Mouse (Mus musculus) lung, postnatal 25 days (tissue): ENCODE measurements around the gene Gm16253.

Experiments used
- DNase-seq: peaks from one replicate; pipeline ENCODE4 v3.0.0; 2022; ENCODE audit warnings: low spot score

Gm16253 gene

DNA sequence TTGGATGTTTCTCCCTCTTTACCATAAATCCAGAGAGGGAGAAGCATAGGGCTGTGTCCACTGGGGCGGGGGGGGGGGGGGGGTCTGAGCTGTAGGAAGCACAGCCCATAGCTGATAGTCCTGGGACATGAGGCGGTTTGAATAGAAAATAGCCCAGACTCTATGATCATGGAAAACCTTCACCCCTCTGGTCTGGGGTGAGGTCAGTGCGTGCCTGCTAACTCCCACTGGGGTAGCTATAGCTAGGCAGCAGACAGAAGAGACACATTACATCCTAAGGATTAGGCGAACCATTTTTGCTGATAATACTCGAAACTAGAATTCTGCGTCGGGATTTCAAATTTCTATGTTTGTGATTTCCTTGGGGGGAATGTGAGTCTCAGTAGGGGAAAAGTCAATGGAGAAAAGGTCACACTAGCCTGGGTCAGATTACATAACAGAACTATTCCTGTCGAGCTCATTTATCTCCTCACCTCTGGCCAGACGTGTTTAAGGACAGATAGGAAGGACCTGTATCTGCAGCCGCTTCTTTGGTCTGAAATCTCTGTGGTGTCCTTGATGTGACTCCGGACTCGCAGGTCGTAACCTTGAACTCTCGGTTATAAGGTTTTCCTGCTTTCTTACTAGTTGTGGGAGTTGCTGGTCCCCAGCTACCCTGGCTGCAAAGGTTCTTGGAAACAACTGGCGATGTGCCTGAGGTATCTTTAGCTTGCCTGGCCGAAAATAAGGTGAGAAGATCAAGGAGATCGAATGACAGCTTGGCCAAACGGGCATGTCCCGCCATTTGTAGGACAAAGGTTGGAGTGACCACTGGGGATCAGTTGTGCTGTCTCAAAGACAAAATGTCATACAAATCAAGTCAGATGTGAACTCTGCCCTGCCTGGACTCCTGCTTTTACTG, 2.9 kb upstream of the Gm16253 start:
- no peak for DNase-seq

DNA sequence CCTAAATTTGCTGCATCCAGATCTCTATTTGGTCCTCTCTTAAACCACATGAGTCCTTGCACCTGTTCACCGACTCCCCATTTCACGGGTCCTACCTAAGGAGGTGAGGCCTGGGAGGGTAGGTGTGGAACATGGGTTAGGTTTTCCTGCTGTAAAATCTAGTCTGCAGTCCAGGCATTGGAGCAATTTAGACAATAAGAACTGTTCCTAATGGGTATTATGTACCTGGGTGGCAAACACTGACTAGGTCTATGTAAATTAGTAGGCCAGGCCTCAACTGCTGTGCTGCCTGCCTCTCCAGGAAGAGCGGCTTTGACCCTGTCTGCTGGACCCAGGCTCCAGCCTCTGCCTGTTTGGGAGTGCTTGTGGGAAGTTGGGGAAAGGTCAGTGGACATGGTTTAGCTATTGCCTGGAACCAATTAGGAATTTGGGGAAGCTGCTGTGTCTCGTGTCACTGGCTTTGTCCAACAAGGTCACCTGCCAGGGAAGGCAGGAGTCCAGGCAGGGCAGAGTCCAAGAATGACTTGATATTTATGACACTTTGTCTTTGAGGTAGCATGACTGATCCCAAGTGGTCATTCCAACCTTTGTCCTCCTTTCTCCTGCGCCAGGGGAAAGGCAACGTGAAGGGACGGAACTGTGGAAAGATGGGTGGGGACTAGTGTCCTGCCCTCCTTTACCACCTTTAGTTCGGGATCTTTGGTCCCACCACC, 1.4 kb upstream of the Gm16253 start:
- no peak for DNase-seq

DNA sequence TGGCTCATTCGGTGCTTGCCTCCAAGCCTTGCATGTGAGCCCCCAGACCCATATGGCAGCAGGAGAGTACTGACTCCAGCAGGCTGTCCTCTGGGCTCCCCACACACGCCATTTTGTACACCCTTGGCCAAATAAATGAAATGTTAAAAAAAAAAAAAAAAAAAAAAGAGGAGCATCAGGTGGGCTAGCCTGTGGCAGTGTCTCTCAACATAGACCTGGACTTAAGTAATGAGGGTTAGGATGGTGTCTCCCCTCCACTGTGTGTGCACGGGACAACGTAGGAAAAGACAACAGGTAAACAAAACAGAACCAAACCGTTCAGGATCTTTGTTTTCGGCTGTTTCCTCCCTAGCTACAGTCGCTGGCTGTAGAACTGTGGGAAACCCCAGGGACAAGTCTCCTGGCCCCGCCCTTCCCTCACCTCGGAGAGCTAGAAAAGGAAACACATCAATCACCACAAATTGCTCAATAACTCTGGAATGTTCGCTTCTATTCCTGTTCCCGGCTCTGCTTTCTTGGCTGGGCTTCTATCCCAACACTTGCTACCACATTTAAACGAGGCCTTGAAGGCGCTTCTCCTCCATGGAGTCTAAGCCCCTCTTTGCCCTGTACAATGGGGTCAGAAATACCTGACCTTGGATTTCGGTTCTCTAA, 652 bp upstream of the Gm16253 start:
- peak; percentile 94 for DNase-seq

DNA sequence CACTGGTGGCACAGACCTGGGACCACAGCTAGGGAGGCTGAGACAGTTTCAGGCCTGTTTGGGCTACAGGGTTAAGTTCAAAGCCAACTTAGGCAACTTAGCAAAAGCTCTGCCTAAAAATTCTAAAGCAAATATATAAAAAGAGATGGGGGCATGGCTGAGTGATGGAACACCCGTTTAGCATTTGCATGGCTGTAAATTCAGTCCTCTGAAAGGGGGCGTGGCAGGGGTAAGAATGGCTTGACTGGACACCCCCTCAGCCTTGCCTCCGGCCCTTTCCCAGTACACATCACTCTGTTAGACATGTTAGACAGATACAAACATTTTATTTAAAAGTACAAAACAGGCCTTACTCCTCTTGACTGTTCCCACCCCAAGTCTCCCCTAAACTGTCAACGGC, 782 bp downstream of the Gm16253 start:
- no peak for DNase-seq

DNA sequence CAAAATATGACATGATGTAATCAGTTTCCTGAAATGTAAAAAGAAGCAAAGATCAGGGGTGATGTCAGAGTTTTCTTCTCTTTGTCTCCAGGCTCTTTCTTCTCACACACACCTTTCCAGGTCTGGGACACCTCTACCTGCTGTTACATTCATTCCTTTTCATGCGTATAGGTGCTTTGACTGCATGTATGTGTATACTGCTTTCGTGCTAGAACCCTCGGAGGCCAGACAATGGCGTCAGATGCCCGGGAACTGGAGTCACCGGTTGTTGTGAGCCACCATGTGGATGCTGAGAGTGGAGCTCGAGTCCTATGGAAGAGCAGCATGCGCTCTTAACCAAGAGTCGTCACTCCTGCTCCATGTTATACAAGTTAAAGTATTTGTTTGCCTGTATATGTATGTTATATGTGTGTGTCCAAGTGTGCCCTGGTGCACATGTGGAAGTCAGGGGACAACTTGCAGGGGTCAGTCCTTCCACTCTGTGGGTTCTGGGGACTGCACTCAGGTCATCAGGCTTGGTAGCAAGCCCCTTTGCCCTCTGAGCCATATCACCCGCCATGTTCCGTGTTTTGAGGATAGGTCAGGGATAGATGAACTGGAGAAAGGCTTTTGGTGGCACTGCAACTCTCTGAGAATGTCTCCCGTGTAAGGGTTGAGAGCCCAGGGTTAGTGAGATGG, 1.9 kb downstream of the Gm16253 start:
- DNase-seq: no peak

DNA sequence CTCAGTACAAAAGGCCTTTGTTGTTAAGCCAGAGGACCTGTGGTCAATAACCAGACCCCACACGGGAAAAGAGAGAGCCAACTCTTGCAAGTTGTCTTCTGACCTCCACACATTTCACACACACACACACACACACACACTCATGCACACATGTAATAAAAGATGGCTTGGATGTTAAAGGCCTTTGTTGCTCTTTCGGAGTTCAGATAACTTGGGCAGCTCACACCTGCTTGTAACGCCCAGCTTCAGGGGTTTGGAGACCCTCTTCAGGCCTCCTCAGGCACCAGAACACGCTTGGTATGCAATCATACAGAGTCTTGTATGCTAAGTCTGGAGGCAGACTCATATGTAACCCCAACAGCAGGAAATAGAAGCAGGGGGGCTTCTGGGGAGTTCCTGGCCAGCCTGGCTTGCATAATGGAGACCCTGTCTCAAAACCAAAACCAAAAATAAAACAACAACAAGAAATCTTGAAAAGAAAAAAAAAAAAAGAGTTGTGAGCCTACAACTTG, 2.5 kb downstream of the Gm16253 start:
- no peak for DNase-seq

DNA sequence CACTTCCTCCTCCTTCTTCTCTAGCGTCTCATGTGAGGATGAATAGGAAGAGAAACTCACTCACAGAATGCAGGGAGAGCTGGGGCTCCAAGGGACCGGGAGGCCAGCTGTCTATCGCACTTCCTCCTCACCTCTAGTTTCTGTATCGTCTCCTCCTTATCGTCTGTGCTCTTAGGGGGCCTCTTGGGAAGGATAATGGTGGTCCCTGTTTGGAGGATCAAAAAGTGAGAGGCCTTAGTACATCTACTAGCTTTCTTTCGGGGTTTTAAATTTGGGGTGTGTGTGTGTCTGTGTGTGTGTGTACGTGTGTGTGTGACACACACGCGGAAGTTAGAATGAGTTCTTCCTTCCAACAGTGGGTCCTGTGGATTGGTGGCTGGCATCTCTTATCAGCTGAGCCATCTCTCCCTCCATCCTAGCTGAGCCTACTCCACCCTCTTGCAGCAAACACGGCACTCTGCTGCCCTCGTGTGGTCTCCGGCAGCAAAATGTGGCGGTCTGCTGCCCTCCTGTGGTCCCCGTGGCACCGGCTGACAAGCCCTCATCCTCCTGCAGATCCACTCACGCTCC, 3.2 kb downstream of the Gm16253 start:
- peak; percentile 93 for DNase-seq

DNA sequence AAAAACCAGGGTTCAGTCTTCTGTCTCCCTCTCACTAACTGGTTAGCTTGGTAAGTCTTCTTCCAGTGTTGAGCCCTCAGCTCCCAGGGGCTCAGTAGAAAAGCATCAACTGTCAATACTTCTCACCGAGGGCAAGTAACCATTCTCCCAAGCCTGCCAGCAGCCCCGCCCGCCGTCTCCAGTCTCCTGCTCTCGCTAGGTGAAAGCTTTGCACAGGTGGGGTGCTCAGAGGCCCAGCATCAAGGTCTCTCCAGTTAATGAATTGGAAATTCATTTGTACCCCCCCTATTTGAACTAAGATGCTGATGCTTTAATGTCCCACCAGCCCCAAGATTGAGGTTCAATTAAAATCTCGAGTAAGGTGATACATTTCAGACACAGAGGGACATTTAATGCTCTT, 4.4 kb downstream of the Gm16253 start:
- DNase-seq: no peak

DNA sequence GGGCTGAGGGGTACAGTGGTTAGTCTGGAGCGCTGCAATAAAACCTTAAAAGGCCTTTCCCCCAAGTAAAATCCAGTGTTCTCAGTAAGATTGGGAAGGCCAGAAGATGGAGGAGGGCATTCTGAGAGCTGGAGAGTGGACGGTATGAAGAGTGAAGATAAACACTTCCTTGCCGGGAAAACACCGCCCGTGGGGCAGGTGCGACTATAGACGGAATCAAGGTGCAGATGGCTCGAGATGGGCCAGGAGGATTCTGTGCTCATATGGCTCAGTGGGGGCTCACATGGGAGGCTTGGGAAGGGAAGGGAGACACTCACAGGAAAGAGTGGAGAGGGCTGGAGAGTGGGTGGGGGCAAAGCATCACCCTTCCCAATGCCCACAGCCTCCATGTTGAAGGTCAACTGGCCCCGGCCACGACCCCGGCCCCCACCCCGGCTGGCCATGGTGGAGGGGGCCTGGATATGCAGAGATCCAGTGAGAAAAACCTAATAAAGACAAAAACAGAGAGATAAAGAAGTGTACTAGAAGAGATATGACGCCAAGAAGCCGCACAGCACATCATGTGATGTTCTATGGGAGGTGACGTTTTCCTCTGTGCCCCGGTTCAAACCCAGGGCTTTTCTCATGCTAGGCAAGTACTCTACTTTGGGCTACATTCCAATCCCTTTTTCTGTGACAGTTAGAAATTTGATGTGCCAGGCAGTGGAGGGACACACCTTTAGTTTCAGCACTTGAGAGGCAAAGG, 5.2 kb downstream of the Gm16253 start:
- no peak for DNase-seq

DNA sequence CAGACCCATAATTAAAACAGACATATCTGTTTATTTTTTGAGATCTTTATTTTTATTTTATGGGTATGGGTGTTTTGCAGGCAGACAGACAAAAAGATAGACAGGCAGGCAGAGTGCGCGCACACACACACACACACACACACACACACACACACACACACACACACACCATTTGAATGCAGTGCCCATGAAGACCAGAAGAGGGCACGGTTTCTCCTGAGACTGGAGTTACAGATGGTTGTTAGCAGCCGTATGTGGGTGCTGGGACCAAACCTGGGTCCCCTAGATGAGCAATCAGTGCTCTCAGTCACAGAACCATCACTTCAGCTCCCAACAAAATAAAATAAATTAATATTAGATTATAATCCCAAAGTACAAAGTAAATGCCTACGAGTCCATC, 6.6 kb downstream of the Gm16253 start:
- DNase-seq: no peak

DNA sequence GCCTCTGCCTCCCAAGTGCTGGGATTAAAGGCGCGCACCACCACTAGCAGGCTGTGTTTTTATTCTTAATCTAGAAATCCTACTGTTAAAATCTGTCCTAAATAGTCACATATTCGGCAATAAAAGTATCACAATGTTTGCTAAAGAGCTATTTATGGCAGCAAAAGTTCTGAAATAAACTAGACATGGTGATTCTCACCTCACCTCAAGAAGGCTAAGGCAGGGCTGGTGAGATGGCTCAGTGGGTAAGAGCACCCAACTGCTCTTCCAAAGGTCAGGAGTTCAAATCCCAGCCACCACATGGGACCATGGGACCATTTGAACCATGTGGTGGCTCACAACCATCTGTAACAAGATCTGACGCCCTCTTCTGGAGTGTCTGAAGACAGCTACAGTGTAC, 13.9 kb downstream of the Gm16253 start:
- DNase-seq: no peak

DNA sequence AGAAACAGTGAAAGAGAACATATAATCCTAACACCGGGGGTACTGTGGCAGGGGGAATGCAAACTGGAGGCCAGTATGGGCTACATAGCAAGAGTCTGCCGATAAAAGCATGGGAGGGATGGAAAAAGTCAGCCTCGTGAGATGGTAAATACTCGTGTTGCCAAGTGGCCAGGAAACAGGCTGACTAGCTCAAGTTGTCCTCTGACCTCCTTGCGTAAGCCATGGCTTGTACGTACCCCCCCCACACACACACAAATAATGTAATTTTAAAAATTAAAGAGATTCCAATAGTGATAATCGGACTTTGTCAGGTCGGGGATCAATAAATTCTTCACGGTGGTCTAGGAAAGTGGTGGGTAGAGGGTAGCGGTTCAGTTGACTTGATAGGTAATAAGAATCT, 16.6 kb downstream of the Gm16253 start:
- peak; percentile 65 for DNase-seq

DNA sequence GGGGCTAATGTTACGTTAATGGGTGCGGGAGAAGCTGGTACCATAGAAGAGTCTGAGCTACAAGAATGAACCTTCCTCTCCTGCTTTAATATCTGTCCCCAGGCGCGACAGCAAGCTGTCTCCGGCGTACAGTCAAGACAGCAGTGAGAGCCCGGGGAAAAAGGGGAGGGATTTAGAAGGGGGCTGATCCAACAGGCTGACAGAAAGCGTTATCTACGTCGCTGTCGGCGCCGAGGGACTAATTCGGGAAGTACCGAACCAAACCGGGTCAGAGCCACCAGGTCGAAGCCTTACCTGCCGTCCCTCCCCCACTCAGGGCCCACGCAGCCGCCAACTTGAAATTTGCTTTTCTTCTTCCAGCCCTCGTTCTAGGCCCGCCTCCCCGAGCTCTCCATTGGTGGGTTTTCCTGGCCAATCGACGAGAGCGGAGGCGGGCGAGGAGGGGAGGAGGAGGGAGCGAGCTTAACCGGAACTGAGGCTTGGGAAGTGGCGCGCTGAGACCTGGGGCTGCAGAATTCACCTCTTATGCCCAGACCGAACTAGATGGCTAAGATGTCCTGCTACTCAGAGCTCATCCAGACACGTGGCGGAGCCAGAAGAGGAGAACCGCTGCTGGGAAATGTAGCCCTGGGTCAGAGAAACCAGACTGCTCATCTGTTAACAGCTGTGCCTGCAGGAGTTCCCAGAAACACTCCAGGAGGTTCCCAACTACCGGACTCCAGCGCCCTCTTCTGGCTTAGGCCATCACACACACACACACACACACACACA, 17.2 kb downstream of the Gm16253 start, which contains the start of gene Polr3gl:
TSS of gene Polr3gl (minus strand) at position 392 of the 771 bp plus-strand sequence.
- peak; percentile 96 for DNase-seq

DNA sequence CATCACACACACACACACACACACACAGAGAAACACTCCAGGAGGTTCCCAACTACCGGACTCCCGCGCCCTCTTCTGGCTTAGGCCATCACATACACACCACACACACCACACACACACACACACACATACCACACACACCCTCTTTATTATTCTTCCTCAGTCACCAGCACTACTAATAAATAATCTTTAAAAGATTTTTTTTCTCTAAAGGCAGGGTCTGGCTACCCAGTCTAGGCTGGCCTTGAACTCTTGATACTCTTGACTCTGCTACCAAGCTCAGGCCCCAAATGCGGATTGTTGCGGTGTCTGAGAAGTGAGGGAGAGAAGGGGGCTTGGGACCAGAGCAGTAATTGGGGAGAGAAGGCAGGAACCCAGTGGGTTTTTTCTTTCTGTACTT, 18.1 kb downstream of the Gm16253 start:
- DNase-seq: no peak

DNA sequence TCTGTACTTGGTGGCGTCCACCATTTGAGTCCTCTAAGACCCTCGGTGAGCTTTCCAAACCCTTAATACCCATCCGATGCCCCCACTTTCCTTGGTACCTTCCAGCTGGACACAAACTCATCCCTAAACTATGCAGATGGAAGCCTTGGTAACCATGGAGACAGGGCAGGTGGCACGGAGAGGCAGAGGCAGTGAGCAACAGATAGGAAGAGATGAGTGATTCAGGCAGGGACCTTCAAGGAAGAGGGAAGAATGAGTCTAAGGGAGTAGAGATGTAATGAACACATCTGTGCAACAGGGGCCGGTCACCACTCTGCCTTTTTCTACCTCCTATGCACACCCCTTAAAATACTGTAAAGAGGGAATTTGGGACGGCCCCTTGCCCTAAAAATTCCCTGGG, 18.9 kb downstream of the Gm16253 start:
- no peak for DNase-seq

DNA sequence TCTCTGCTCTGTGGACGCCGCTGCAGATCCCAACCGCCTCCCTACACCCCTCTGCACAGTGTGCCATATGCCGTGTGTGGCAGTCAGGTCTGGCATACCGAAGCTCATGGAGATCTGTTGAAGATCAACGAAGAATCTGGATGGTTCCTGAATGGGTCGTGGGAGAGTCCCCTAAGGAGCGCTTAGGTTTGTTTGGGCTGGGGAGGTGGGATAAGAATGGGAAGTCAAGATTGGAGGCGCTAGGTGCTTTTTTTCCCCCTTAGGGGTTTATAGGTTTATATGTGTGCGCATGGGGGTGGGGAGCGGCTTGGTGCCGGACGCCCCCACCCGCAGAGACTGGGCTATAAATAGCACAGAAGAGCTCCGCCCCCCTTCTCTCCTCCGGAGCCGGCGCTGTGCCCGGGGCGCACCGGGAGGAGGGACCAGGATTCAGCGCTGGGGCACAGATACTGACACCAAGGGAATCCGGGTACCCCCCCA, 19.5 kb downstream of the Gm16253 start, which contains the start of gene Ankrd34a:
TSS of gene Ankrd34a (plus strand) at position 409 of the 480 bp plus-strand sequence.
- DNase-seq: no peak

DNA sequence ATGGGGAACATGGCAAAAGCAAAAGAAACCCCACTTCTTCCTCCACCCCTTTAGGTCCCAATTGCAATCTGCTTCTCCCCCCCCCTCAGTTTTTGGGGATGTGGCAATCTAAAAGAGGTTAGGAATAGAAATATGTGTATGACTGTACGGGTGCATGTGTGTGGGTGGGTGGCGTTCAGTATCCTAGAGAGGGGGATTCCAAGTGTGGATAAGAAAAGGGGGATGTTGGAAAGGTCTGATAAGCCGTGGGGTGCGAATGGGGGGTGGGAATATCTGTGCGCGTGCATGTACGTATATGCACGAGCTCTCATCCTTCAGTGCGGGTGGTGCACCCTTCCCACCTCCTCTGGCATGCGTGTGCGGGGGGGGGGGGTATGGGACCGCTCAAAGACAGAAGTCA, 20.1 kb downstream of the Gm16253 start:
- DNase-seq: no peak

DNA sequence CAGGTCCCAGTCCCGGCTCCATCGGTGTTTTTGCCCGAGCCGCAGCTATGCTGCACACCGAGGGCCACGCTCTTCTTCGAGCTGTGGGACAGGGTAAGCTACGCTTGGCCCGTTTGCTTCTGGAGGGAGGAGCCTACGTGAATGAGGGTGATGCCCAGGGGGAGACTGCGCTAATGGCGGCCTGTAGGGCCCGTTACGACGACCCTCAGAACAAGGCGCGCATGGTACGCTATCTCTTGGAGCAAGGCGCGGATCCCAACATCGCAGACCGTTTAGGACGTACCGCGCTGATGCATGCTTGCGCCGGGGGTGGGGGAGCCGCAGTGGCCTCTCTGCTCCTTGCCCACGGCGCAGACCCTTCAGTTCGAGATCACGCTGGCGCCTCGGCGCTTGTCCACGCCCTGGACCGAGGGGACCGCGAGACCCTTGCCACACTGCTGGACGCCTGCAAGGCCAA, 20.7 kb downstream of the Gm16253 start:
- DNase-seq: no peak

DNA sequence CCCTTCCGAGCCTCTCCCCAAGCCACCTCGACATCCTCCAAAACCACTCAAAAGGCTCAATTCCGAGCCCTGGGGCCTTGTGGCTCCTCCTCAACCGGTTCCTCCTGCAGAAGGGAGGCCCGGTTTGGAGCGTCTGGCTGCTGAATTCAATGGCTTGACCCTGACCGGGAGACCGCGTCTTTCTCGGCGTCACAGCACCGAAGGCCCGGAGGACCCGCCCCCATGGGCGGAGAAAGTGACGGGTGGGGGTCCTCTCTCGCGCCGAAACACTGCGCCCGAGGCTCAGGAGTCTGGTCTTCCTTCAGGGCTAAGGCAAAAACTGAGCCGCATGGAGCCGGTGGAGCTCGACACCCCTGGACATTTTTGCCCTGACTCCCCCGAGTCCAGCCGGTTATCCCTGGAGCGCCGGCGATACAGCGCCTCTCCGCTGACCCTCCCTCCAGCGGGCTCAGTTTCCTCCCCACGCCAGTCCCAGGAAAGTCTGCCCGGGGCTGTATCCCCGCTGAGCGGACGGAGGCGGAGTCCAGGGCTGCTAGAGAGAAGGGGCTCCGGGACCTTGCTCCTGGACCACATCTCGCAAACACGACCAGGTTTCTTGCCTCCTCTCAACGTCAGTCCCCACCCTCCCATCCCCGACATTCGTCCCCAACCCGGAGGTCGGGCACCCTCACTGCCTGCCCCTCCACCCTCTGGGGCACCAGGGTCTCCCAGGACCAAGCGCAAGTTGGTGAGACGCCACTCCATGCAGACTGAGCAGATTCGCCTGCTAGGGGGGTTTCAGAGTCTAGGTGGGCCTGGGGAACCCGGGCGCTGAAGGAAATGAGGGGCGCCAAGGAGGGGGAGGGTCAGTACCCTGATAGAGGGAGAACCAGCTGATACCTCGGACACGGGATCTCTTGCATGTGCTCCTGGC, 21.6 kb downstream of the Gm16253 start:
- peak; percentile 62 for DNase-seq
